Mouse (Mus musculus) kidney, adult 18-20 months (tissue): Measurements from ENCODE around the gene Mical2.
A peak's percentile ranks its signal among the peaks of the same experiment; 100 is the strongest.

Source experiments
- DNase-seq: peaks from one replicate; pipeline ENCODE4 v3.0.0; 2021

The Mical2 gene

DNA sequence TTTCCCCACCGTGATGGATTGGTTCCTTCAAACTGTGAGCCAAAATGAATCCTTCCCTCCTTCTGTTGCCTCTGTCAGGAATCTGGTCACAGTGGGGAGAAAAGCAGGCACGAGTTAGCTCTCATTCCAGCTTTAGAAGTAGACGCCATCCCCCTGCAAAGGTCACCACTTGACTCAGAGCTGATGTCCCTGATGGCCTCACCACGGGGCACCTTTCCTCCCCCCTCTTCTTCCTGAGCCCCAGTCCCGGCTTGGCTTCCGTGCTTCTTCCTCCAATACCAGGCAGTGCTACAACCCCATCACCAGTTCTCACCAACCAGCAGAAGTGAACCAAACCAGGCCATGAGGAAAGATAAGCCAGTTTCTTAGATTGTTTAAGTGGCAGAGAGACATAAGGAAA is 16.9 kb downstream of the Mical2 start:
- DNase-seq = no peak

DNA sequence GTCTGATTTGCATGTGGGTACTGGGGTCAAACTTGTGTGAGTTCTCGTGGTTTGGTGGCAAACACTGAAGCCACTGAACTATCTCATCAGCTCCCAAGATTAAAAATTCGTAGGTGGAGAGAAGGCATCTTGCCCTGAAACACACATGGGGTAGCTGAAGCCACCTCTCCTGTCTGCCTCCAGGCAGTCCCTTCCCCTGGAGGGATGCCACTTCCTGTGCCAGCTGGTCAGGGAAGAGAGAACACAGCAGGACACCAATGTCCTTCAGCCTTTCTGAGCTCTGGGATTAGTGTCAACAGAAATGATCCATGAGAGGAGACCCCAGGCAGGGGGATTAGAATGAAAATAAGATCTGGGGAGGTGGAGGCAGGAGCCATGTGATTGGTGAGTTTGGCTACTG is 18.4 kb downstream of the Mical2 start:
- DNase-seq = no peak

DNA sequence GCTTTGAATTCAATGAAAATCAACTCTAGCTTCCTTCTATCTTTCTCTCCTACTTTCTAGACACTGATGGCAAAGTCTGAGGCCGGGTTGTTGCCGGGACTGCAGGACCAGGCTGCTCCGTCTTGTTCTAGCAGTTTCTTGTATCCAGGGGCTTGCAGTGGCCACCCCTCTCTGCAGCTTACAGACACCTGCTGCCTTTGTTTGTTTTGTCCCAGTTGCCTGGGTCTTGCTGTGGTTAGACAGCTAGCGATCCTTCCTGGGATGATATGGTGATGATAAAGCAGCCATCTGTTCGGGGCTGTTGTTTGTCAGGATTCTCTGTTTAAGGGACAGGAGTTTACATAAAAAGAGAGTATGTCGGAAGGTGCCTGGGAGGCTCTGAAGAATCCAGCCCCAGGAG is 19.0 kb downstream of the Mical2 start:
- no peak for DNase-seq

DNA sequence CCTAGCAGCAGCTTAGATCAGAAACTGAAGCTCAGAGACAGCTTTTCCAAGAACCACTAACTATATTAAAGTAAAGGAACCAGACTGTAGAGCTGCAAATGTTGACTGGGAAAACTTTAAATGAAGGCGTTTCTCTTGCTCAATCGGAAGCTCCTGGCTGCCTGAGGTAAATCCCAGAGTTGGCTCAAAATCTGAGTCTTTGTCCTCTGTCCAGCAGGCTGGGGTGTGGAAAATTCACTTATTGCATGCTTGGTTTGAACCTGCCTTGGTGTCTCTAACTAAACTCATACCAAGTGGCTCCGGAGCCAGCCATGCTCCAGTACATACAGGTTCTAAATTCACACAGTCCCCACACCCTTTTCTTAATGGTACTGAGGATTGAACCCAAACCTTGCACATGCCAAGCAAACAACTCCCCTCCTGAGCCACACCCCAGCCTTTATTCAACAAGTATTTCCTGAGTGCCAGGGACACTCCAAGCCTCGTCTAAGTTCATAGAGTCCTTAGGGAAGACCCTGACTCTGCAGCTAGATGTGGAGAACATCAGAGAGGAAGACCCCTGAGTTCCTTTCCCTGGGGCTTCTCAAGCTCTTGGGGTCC is 20.3 kb downstream of the Mical2 start:
- no peak for DNase-seq

DNA sequence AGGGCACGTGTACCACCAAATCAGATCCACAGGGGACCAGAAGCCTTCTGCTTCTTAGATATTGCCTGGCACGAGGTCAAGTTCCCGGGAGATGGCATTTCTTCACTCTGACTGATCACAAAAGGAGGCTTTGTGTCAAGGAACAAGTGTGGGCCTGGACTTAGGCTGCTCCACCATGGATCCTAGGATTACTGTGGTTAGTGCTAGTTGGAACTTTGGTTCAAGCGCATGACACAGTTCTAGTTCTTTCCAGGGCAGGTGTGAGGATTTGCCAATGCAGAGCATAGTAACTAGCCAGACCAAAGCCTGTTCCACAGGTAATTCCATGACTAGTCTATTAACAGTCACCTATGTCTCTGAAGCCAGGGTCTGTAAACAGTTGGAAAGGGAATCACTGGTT is 20.8 kb downstream of the Mical2 start:
- no peak for DNase-seq

DNA sequence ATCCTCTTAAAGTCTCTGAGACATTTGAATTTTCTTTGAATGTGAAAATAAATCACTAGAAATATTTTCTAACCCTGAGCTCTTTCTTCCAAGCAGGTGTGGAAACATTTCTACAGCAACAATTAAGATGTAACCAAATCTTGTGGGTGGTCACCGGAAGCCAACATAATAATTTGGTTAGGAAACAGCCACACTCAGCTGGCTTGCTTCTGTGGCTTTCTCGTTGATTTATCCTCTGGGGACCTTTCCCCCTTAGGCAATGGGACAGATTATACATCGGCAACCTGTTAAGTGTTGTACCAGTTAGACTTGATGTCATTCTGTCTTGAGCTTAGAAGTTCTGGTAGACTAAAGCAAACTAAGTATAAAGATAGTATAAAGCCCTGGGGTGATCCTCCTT is 22.2 kb downstream of the Mical2 start:
- DNase-seq = no peak

DNA sequence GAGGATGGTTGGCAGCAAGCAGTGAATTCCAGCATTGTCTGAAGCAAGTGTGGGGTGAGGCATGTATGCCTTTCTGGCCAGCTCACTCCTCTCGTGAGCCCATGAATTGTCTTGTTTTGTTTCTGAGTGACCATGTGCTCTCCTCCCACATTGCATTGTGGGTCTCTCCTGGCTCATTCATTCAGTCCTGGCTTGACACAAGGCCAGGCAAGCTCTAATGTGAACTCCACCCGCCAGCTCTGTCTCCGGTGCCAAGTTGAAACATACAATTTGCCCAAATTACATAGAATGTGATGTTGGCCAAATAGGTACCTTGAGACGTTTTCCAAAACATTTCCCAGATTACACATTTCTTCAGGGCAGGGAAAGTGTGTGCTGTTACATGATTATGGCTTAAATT is 23.8 kb downstream of the Mical2 start:
- no peak for DNase-seq

DNA sequence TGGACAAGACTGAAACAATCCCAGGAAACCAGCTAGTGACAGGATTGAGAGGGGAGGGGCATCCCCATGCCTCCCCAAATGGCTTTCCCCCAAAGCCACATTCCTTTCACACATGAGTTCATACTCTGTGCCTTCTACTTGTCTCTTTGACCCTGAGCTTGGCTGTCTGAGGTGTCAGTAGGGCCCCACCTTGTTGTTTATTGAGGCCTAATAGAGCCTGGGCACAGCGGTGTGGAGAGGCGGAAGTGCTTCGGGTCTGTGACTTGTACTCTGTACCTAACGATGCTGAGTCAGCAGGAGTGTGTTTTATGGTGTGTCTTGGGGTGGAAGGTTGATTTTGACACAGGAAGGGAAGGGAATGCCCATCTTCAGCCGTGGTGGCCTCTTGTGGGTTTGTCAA is 26.4 kb downstream of the Mical2 start:
- DNase-seq = peak; percentile 60

DNA sequence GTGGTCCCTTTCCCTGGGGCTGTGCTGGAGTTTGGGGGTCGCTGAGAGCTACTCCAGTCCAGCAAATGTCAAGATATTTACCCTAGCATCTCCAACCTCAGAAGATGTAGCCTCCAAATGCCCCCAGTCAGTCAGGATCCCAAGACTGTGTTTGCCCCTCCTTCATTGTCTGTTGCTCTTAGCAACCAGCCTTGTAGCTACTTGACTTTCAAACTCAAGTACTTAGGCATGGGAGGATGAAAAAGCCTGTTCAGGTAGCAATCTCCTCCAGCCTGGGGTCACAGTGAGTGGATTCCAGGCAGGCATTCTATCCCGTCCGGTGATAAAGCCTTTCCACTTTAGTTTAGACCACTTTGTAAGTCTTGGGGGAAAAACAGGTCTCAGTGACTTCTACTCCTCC is 28.6 kb downstream of the Mical2 start:
- DNase-seq = no peak

DNA sequence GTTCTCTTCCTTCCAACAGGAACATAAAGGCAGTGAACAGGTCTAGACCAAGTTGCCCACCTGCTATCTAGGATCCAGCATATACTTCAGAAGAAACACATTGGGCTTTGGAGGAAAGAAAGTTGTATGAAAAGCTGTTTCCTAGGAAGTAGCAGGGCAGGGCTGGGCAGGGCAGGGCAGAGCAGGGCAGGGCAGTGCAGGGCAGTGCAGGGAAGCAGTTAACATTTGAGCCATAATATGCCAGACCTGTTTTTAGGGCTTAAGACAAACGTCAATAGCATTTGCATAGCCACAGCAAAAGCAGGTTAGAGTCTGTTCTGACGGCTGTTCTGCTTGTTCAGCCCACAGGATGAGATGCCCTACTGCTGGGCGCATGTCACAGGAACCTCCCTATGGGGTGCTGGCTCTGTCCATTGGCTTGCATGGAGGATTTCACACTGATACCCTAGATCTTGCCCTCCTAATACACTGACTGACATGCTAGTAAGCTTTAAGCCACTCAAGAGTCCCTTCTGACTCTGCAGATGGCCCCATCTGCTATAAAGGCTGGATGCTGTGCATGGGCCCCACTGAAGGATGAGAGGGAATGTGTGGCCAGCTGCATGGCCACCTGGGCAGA is 29.7 kb downstream of the Mical2 start:
- DNase-seq = no peak

DNA sequence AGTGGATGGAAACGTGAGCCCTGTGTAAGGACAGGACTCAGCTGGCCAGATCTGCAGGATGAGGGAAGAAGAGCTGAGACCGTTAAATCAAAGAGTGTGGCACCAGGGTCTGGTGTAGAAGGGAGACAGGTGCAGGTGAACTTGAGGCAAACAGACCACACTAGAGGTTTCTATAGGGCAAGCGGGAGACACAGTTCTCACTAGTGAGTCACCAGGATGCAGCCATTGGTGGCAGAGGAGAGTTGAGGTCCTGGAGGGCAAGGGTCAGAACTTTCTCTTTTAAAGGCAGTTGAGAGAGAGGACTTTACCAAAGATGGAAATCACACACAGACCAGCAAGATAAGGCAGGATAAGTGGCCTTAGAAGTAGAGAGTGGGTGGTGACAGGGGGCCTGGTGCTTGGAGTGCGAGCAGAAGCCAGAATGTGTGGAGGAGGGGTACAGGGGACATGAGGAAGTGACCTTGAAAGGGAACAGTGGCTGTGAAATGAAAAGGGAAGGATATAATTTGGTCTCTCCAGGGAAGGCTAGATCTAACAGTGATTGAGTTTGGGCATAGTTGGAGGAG is 32.8 kb downstream of the Mical2 start:
- no peak for DNase-seq

DNA sequence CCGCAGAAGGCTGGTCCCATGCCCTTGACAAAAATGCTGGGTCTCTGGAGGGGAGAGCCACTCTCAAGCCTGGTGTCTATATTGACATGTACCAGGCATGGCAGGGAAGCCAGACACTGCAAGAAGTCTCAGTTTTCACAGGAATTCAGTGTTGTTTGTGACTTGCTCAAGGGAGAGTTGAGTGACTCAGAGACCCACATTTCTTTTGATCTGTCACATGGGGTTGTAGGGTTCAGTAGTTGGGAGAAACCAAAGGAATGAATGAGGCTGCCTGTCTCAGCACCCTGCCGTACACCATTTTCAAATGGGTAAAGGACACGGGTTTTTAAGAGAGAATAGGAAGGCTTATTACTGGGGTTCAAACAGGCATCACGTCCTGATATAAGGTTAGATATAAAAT is 33.6 kb downstream of the Mical2 start:
- DNase-seq = no peak

DNA sequence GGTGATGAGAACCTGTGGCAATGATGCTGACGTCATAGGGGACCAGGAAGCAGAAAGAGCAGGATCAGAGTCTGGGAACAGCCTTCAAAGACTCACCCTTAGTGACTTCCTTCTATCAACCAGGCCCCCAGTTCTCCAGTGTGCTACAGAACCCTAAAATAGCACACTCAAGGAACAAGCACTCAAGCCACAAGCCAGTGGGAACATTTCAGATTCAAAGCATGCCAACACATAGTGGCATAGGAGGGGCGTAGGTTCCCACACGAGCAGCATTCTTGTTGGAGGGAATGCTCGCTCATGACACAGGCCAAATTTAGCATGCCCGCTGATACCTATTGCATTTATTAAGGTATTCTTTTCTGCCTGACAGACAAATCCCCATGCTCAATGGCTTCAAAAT is 35.5 kb downstream of the Mical2 start:
- no peak for DNase-seq

DNA sequence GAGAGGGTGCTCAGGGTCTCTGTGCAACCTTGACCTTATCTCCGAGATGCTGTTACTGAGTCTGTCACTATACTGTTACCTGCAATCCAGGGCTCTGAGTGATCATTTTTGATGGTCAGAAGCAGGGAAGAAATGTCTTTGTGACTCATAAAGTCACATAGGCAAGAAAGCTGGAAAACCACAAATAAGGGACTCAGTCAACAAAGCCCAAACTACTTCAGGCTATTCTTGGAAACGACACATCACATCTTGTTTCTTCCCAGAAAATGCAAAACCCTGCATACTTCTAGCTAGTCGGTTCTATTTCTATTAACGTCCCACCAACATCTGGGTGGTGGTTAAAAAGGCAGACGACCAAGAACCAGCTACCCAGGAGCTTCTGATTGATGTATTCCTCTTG is 41.6 kb downstream of the Mical2 start:
- DNase-seq = no peak

DNA sequence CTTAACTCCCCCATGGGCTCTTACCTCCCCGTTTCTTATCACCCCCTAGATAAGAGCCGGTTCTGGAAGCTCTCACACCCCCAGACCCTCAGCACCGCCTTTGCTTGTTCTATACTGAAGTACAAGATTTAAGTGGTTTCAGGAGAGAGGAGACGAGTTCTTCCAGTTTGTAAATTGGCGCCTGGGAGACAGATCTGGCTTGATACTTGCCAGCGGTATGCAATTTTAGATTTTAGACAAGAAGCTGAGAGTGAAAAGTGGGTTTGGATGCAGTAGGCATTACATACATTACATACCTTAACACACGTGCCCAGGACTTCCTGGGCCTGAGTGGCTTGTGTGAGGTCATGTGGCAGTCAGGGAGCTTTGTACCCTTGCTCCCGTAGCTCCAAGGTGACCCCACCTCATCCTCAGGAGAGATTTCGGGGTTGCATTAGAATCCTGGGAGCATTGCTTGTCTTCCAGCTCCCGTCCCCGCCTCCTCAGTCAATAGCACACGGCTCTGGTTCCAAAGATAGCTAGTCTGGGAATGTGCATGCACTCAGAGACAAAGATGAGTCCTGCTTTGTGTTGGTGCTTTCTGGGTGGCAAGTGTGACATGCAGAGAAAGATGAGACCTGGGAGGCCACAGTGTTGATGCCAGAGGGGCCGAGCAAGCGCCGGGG is 43.2 kb downstream of the Mical2 start:
- DNase-seq = no peak

DNA sequence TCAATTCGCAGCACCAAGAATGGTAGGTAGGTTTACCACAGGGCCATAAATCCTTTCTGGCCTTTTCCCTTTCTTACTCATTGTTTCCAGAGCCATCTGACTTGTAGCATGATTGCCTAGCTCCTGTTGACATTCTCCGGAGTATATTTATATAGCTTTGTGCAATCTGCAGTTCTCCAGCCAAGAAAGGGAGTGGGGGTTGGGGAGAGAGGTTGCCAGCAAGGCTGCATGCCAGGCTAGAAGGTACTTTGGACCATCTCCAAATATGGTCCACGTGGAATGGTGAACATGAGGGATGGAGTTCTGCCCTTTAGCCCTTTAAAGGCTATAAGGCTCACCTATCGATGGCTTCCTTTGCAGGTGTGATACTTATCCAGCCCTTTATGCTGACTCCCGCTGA is 45.2 kb downstream of the Mical2 start:
- DNase-seq = peak; percentile 70

DNA sequence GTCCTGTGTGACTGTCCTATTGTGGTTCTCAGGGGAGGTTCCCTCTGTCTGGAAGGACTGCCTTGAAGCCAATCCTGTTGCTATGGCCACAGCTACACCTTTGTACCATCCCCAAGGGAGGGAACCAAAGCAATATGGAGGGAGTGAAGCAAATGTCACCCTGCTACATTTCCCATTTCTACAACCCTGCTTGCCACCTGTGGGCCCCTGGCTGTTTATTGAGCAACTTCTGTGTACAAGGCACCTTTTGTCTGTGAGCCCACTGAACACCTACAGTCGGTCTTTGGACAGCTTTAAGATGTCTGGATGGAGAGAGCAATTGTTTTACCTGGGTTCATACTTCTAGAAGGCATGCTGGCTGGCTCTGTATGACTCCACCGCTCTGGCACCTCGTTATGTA is 46.0 kb downstream of the Mical2 start:
- DNase-seq = no peak

DNA sequence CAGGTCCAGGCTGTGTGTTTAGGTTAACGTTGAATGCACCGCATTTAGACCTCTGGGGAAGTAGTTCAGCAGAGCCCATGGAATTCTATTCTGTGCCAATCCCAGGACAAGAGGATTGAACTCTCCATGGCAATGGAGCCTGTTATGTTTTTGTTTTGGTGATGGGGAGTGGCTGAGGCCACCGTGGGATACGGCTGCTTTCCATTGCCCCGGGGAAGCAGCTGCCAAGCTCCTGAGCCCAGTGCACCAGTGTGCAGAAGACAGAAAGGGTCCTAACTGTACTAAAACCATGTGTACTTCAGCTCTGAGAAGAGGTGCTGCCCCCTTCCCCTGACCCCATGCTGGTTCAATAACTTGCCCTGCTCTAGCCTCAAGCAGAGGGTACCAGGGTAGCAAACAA is 47.0 kb downstream of the Mical2 start:
- no peak for DNase-seq

DNA sequence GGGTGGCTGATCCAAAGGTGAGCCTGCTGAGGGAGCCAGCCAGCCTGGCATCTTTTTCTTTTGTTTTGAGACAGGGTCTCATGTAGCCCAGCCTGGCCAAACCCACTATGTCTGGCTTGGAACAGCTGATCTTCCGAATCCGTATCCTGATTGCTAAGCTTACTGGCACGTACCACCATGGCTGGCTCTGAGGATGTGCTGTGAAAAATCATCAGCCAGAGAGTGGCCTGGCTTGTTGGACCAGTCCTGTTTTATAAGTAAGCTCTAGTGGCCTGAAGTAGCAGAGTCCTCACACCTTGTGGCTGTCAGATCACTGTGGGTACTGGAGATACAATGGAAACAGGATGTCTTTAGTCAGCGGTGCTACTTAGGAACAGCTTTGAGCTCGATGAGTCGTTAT is 47.8 kb downstream of the Mical2 start:
- no peak for DNase-seq

DNA sequence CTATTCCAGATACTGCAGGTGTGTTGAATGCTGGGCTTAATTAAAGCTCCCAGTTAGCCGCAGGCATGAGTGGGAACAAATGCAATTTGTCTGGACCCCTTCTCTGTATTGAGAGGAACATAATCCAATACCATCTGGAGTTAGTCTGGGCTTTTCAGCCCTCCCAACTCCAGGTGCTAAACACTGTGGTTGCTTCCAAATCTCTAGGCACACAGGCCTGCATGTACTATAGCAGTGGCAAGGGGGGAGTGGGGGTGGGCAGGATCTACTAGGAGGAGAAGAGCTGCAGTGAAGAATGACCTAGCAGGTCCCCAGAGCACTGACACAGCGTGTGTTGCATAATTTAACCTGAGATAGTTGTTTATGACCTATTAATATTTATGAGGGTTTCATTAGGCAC is 49.0 kb downstream of the Mical2 start:
- DNase-seq = no peak

DNA sequence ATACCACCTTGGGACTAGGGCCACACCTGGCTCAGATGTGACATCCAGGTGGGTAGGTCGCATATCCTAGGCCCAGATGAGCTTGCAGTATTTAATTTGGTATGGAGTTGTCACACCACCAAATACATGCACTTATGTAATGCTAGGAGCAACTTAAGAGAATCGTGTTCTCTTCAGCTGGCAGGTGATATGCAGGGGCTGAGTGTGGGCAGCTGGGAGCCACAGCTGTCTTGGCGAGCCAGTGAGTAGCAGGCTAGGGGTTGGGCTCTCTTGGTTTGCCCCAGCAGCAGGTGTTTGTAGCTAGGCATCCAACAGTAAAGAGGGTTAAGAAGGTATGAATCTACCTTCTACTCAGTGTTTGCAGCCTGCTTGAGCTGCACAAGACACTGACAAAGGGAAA is 49.4 kb downstream of the Mical2 start:
- DNase-seq = no peak

DNA sequence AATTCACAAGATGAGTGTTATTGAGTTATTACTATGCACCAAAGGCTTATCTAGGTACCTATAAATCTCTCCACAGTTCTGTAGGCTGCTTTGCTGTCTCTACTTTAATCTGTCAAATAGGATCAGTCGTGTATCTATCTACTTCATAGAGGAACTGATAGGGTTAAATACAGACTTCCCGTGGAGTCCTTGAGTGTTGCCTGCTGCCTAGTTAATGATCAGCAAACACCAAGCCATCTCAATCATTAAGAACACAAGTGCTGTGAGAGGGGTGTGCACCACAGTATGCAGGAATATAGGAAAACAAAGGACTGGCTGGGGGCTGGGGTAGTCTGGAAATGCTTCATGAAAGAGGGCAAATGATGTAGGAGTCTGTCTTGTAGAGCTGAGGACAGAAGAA is 50.2 kb downstream of the Mical2 start:
- no peak for DNase-seq

DNA sequence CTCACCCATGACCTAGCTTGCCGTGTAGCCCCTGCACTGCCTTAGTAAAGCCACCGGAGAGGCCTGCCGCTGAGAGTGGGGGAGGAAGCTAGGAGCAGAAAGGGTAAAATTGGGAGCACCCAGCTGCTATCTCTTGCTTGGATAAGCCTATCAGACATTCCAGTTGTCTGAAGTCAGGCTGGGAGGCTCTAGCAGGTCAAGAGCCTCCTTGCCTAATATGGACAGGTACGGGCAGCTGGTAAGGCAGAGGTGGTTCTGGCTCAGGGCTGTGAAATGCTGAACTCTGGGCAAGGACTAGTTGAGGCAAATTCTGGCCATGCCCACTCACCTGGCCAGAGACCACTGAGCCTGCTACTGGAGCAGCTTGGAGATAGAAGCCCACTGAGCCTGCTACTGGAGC is 51.2 kb downstream of the Mical2 start:
- no peak for DNase-seq

DNA sequence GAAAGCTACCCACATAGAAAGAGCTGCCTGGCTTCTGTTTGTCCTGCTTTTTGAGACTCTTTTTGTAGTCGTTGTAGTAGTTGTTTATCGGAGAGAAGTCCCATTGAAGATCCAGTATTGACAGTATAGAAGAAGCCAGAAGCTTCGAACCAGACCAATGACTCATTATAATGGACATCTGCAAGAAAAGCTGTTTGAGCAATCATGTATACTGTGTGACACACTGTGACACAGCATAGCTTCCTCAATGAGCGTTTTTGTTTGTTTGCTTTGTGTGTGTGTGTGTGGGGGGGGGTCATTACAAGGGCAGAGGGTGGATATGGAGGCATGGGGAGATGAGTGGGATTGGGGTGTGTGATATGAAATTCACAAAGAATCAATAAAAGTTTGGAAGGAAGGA is 53.0 kb downstream of the Mical2 start:
- DNase-seq = no peak

DNA sequence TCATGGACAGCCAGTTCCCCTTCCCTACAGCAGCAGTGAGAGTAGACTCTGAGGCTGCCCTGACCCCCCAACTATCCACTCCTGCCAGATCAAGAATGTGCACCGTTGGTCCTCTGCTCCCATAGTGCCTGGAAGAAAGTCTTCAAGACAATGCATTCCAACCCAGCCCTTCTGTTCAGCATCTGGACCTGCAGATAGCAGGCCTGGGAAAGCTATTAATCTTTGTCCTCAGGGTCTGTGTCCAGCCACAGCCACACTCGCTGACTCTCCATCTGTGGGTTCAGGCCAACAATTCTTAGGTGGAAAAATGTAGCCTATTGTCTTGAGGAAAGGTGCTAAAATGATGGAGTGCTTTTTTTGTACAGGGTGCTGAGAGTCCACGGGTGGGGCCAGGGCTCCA is 54.8 kb downstream of the Mical2 start:
- DNase-seq = no peak
